Mouse (Mus musculus) kidney, postnatal 10 days (tissue): ENCODE data around the gene Rad54l.

Source experiments
- DNase-seq: peaks from one replicate; pipeline ENCODE4 v3.0.0; 2021; ENCODE audit warnings: mixed read lengths

Rad54l gene

GRCm38 (mm10) chr4:116070116-116070515 is 53.4 kb downstream of the Rad54l start:
- no peak for DNase-seq

DNA sequence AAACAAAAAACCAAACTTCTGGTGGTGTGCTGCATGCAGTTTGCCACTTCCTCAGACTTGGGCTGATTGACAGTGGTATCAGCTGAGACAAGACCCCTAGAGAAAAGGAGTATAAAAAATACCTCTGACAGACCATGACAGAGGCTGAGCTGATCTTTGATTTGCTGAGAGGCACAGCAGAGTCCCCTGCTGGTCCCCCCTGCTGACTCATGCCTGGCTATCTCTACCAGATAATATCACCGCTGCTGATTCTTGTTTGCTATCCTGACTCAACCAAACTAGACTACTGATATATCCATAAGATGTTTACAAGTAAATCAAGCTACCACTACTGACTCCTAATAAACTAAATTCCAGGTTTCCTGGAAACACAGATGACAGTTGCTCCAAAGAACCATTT is 59.6 kb downstream of the Rad54l start:
- no peak for DNase-seq

DNA sequence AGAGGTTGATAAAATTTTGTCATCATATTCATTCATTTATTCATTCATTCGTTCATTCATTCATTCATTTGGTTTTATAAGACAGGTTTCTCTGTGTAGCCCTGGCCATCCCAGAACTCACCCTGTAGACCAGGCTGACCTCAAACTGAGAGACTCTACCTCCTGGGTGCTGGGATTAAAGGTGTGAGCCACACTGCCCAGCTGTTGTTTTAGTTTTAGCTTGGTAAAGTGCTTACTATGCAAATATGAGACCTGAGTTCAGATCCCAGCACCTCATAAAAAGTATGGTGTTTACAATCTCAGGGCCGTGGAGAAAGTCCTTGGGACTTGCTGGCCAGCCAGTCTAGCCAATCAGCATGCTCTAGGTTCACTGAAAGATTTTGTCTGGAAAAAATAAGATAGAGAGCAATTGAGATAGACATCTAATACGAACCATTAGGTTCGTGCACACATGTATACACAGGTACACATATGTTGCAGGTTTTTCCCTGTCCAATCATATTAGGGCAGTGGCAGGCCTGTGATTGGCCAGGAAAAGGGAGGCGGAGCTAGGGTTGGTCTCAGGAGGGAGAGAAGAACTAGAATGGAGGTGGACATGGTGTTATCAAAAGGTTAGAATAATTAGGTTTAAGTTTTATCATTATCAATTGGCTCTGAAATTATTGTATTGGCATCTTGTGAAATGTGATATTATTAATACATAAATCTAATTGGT is 64.3 kb downstream of the Rad54l start:
- no peak for DNase-seq

DNA sequence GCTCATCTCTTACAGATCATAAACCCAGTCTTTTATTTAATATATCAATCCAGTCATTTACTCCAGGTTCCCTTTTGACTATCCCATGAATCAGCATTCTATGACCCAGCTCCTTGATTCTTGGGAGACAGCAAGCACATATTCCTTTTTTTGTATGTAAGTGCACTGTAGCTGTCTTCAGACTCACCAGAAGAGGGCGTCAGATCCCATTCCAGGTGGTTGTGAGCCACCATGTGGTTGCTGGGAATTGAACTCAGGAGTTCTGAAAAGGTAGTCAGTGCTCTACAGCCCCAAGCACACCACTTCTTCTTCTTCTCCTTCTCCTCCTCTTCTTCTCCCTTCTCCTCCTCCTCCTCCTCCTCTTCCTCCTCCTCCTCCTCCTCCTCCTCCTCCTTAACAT is 65.9 kb downstream of the Rad54l start:
- DNase-seq, result no peak

DNA sequence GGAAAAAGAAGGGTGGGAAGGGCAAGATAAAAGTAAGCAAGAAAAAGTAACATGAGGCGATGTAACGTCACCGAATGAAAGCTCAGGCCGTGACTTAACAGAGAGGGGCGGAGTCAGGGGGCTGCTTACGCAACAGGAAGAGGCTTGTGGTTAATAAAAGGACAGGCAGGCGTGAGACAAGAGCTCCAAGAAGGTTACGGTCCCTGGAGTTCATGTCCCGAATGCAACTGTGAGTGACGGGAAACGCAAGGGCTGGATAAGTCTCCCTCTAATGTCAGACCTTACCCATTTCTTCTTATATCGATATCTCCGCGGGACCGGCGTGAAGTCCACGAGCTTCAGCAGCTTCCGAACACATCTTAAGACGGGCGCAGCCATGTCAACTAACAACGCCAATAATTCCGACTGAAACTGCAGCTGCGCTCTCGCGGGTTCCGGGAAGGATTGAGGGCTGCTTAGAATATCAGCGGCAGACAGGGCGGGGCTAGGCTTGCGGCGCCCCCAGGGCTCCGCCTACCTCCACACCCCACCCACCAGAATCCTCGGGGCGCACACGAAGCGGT is 70.0 kb downstream of the Rad54l start, which contains the start of gene Nsun4:
TSS of gene Nsun4 (minus strand) at position 478 of the 563 bp plus-strand sequence.
- peak; percentile 94 for DNase-seq

- DNase-seq, result peak; percentile 72
Measured at GRCm38 (mm10) chr4:116052526-116053293, 70.8 kb downstream of the Rad54l start.

DNA sequence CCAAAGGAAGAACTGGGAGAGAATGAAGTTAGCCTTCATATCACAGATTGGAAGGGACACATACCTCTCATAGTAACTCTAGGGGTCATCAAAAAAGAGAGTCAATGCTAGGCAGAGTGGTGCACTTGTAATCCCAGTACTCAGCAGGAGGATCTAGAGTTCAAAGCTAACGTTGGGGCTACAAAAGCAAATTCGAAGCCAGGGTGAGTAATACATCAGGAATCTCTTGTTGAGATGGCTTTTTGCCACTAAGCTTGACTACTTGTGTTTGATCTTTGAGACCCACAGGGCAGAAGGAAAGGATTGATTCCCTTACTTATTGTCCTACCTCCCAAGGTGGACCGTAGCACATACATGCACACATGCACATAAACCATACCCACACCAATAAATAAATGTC is 74.3 kb downstream of the Rad54l start:
- no peak for DNase-seq

DNA sequence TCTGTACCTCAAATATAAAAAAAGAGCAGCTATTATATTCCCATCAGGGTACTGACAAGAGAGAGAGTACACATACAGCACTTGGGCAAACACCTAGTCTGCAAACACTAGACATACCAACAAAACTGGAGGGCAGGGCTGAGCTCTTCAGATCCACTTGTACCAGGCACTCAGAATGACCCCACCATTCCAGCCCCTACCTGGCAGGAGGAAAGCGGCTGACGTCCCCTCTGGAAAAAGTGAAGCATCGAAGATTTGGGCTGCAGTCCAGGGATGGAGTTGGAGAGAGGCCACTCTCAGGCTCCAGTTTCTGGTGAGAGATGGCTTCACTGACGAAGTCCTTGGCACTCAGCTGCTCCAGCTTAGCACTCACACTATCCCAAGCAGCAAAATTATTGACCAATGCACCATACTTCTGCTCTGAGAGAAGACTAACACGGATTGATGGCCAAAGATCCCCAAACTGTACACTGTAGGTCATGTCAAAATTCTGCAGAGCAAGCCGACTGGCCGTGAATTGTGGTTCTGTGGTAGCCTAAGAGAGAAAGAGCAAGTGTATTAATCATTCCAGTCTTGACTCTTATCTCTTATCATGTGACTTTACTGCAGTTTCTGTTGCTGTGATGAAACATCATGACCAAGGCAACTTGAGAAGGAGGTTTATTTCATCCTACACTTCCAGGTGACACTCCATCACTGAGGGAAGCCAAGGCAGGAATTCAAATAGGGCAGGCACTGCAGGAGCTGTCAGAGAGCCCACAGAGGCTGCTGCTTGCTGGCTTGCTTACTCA is 75.2 kb downstream of the Rad54l start:
- DNase-seq, result no peak

- DNase-seq, result no peak
Measured at GRCm38 (mm10) chr4:116047681-116048080, 75.8 kb downstream of the Rad54l start.

- no peak for DNase-seq
Measured at GRCm38 (mm10) chr4:116046604-116047003, 76.9 kb downstream of the Rad54l start.
